ENCODE assay signal across 10 mouse cellular contexts in the genomic region with DNA sequence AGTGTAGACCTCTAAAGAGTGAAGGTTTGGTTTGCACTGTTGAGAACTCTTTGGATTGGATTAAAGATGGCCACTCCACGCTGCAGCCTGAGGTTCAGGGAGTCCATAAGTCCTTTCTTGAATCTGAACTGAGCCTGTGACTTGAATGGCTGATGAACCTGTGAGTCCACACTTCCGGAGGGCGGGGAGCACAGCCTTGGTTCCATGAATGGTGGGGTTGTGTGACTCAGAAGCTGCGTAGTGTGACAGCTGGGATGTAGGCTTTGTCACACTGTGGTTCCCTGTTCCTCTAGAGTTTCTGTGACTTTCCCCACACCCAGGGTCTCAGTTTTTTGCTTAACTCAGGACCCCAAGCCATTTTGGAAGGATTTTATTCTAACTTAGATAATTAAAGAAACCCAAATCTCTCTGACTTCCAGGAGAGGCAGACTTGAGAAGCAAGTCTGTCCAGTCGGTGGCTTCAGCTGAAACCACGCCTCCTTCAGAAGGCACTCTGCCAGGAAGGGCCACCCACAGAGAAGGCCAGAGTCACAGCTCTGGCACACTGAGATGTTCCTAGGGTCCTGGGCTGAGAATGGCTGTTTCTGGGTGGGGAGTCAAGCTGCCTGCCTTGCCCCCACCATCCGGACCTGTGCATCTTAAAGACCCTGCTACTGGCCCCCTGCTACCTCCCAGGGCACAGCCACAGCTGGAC. TPM values are rescaled to one million over a fixed set of nuclear protein-coding genes. Genes with fewer than 3 reads are reported as not detected.
DNase-seq lines count a peak whose midpoint lies in the region; ATAC-seq and TF ChIP-seq lines count a peak whose summit lies in the region.
"Had no signal": no experiment of that assay in that cellular context is flagged by ENCODE, and none has a peak within 500 bp of the region (broad histone marks: within the 10 kb centered on the region; RNA-seq: fewer than 3 reads in every experiment).

No protein-coding gene starts in this region.

- H3K9me3 ChIP-seq in hindbrain, postnatal 0 days (ENCODE audit: low read length): no peaks in the 10 kb centered on the region
- H3K9me3 ChIP-seq in hindbrain, embryonic 10.5 days: no peaks in the 10 kb centered on the region
- H3K9me3 ChIP-seq in lung, embryonic 16.5 days (ENCODE audit: control insufficient read depth, low read length): no peaks in the 10 kb centered on the region

- H3K36me3 ChIP-seq in hindbrain, postnatal 0 days (ENCODE audit: insufficient read depth, low read length): no peaks in the 10 kb centered on the region
- no peaks in the 10 kb centered on the region for H3K36me3 ChIP-seq in hindbrain, embryonic 10.5 days
- no peaks in the 10 kb centered on the region for H3K36me3 ChIP-seq in lung, embryonic 16.5 days (ENCODE audit: control insufficient read depth, insufficient read depth, low read length)

- no peak for TF ChIP-seq CTCF in hindbrain, postnatal 0 days (IDR thresholded peaks at IDR 0.05; ENCODE audit: low read depth)

- DNase-seq in hindbrain, postnatal 0 days (ENCODE audit: low spot score): peak; percentile 63
- DNase-seq in hindbrain, embryonic 10.5 days (ENCODE audit: low spot score): no peak
- peak; percentile 87 for DNase-seq in 416B (ENCODE audit: low read depth)
- DNase-seq in cerebellum, postnatal 10 days: peak; percentile 75 to 85
- DNase-seq in gastrocnemius, postnatal 36 days: no peak
- no peak for DNase-seq in embryo, embryonic 10 days (ENCODE audit: low spot score)
- no peak for DNase-seq in embryo, embryonic 9.5 days (ENCODE audit: extremely low spot score)

- ATAC-seq in hindbrain, postnatal 0 days: no peak; the same call in 1 of the 2 replicates
- ATAC-seq in lung, embryonic 16.5 days (ENCODE audit: low read depth): peak; percentile 71

- no peak overlapping the region for H3K4me2 ChIP-seq in hindbrain, postnatal 0 days (ENCODE audit: low read depth, low read length)
- no peak overlapping the region for H3K4me2 ChIP-seq in lung, embryonic 16.5 days (ENCODE audit: low read depth, low read length)

- no peak overlapping the region for H3K4me3 ChIP-seq in hindbrain, postnatal 0 days (ENCODE audit: low read length)
- no peak overlapping the region for H3K4me3 ChIP-seq in hindbrain, embryonic 10.5 days
- no peak overlapping the region for H3K4me3 ChIP-seq in lung, embryonic 16.5 days (ENCODE audit: low read length)

- WGBS in hindbrain, postnatal 0 days: 49% methylated on average over 7 of the region's 7 CpGs
- WGBS in hindbrain, embryonic 10.5 days: 63% methylated on average over 7 of the region's 7 CpGs
- WGBS in lung, embryonic 16.5 days: 47% methylated on average over 7 of the region's 7 CpGs

- no peaks in the 10 kb centered on the region for H3K27me3 ChIP-seq in hindbrain, postnatal 0 days (ENCODE audit: insufficient read depth, low read length)
- H3K27me3 ChIP-seq in hindbrain, embryonic 10.5 days (ENCODE audit: insufficient read depth, poor library complexity, severe bottlenecking): peaks cover 29% of the 10 kb centered on the region
- no peaks in the 10 kb centered on the region for H3K27me3 ChIP-seq in lung, embryonic 16.5 days (ENCODE audit: control insufficient read depth, insufficient read depth, low read depth, low read length)

- H3K27ac ChIP-seq in hindbrain, postnatal 0 days: peak overlapping the region; percentile 46
- no peak overlapping the region for H3K27ac ChIP-seq in hindbrain, embryonic 10.5 days
- no peak overlapping the region for H3K27ac ChIP-seq in lung, embryonic 16.5 days (ENCODE audit: low read length)
- H3K27ac ChIP-seq: liver, embryonic 14.5 days had no signal

- intact Hi-C loops in gastrocnemius, postnatal 36 days (cut with DNase I): loop anchor here (1.0 kb wide), 1 partner anchor 51 kb away; no protein-coding TSS in a partner anchor

- H3K4me1 ChIP-seq in hindbrain, postnatal 0 days (ENCODE audit: insufficient read depth, low read length): peaks cover 13% of the 10 kb centered on the region; the same call in 1 of the 2 replicates
- peaks cover 53% of the 10 kb centered on the region for H3K4me1 ChIP-seq in hindbrain, embryonic 10.5 days (replicated peaks)
- peaks cover 11% of the 10 kb centered on the region; the same call in 1 of the 2 replicates for H3K4me1 ChIP-seq in lung, embryonic 16.5 days (replicated peaks; ENCODE audit: control insufficient read depth, insufficient read depth, low read length)

- no peak overlapping the region for H3K9ac ChIP-seq in hindbrain, postnatal 0 days (replicated peaks; ENCODE audit: low read length)
- no peak overlapping the region for H3K9ac ChIP-seq in lung, embryonic 16.5 days (ENCODE audit: low read length)
- H3K9ac ChIP-seq: liver, embryonic 14.5 days had no signal

RNA-seq across cellular contexts. Expression of gene Kcnip3, which starts 13.8 kb away (rescaled TPM):
- total RNA-seq in hindbrain, postnatal 0 days (2014; rRNA removed): 34.7 and 39.0 TPM in 2 replicates
- 12.4 and 13.8 TPM in 2 replicates for polyA plus RNA-seq in hindbrain, postnatal 0 days (2015; fragmentation: Nextera tagmentation; extraction: Ambion mirVana)
- polyA plus RNA-seq in hindbrain, embryonic 10.5 days (2016; fragmentation: Nextera tagmentation; extraction: Ambion mirVana): 2.2 TPM in 2 replicates
- polyA plus RNA-seq in lung, embryonic 16.5 days (2015; fragmentation: Nextera tagmentation; extraction: Ambion mirVana): 2.5 and 3.4 TPM in 2 replicates
- total RNA-seq in gastrocnemius, postnatal 36 days (2021): under 1 TPM; 0.18 to 0.49 TPM
- total RNA-seq: neutrophil, adult 5-6 weeks had no signal

RNA-seq across cellular contexts. Expression of gene Prom2, which starts 33.2 kb away (rescaled TPM):
- total RNA-seq in hindbrain, postnatal 0 days (2014; rRNA removed): 0.07 and 0.10 TPM in 2 replicates
- 0.10 and 0.32 TPM in 2 replicates for polyA plus RNA-seq in hindbrain, postnatal 0 days (2015; fragmentation: Nextera tagmentation; extraction: Ambion mirVana)
- polyA plus RNA-seq in hindbrain, embryonic 10.5 days (2016; fragmentation: Nextera tagmentation; extraction: Ambion mirVana): 0.65 and 0.85 TPM in 2 replicates
- 3.4 and 3.5 TPM in 2 replicates for polyA plus RNA-seq in lung, embryonic 16.5 days (2015; fragmentation: Nextera tagmentation; extraction: Ambion mirVana)
- total RNA-seq in gastrocnemius, postnatal 36 days (2021): not detected
- total RNA-seq: neutrophil, adult 5-6 weeks had no signal
- polyA plus RNA-seq: liver, embryonic 14.5 days had no signal

Comparison
In these comparisons a context has a peak if more than half of its experiments do, and no peak if none do; other contexts are left out.
1. DNase-seq: peak in hindbrain, postnatal 0 days (single experiment), 416B (single experiment) and cerebellum, postnatal 10 days (2 of 2); none in hindbrain, embryonic 10.5 days (single experiment), gastrocnemius, postnatal 36 days (0 of 2), embryo, embryonic 10 days (single experiment) and embryo, embryonic 9.5 days (single experiment).